Mouse (Mus musculus): ENCODE measurements at regions not wholly inside any gene's neighbourhood (a gene's known extent, or its start where the extent isn't known, plus 50 kb on each side); places are given as distances from the start of the nearest gene placed in this dataset.

DNA sequence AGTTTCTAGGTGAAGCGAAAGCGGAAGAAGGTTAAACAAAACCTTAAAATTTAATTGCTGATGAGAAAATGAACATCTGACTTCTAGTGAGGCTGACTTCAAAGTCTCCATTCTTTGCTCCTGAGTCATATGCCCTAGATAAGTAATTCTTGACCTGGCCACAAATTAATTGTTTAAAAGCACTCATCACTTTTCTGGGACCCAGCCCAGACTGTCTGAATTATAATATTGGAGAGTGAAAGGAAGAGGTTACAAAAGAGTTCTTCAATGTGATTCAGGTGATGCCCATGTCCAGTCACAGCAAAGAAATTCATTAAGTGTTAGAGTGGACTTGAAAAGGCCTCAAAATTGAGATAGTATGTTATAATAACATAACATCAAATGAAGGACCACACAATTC lies 867.3 kb downstream of the Kcna4 start:
- no peak for TF ChIP-seq CTCF (IDR thresholded peaks at IDR 0.05; ENCODE audit: low read depth)
- 94% methylated on average over 2 of the region's 2 CpGs for WGBS
- no peak for ATAC-seq

DNA sequence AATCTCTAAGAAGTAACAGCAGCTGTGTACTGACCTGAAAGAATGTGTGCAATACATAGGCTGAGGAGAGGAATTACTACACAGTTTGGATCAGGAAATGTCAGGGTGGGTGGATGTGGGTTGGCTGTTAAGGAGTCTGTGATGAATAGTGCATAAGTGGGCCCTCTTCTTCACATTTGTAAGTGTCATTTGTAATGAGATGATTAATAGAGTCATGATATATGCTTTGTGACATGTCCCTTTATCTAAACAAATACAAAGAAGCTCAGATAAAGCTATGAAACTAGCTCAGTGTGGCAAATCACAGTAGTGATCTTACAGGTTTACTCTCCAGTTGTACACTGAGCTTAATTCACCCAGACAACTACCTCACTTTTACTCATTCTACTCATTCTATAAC lies 867.9 kb downstream of the Kcna4 start:
- no peak for DNase-seq (ENCODE audit: low spot score)
- Histone ChIP-seq H3K9me3 (ENCODE audit: low read length) (no peaks in the 10 kb centered on the region), H3K4me3 (ENCODE audit: low read length) (no peak overlapping the region), H3K27ac (no peak overlapping the region), H3K9ac (replicated peaks; ENCODE audit: low read length) (no peak overlapping the region), H3K4me2 (ENCODE audit: low read depth, low read length) (no peak overlapping the region), H3K27me3 (ENCODE audit: insufficient read depth, low read length) (no peaks in the 10 kb centered on the region), H3K36me3 (ENCODE audit: insufficient read depth, low read length) (no peaks in the 10 kb centered on the region), H3K4me1 (ENCODE audit: insufficient read depth, low read length) (no peaks in the 10 kb centered on the region)
- no peak; the same call in 1 of the 2 replicates for ATAC-seq
- TF ChIP-seq CTCF (IDR thresholded peaks at IDR 0.05; ENCODE audit: low read depth), result no peak

More for the DNA sequence above, 867.3 kb downstream of the Kcna4 start:
- no peak overlapping the region for H3K4me2 ChIP-seq (ENCODE audit: low read depth, low read length)
- no peaks in the 10 kb centered on the region for H3K4me1 ChIP-seq (ENCODE audit: insufficient read depth, low read length)
- no peak for DNase-seq (ENCODE audit: low spot score)
- H3K4me3 ChIP-seq (ENCODE audit: low read length), result no peak overlapping the region
- no peaks in the 10 kb centered on the region for H3K9me3 ChIP-seq (ENCODE audit: low read length)
- H3K36me3 ChIP-seq (ENCODE audit: insufficient read depth, low read length), result no peaks in the 10 kb centered on the region
- H3K27me3 ChIP-seq (ENCODE audit: insufficient read depth, low read length), result no peaks in the 10 kb centered on the region
- H3K27ac ChIP-seq, result no peak overlapping the region
- no peak overlapping the region for H3K9ac ChIP-seq (replicated peaks; ENCODE audit: low read length)

DNA sequence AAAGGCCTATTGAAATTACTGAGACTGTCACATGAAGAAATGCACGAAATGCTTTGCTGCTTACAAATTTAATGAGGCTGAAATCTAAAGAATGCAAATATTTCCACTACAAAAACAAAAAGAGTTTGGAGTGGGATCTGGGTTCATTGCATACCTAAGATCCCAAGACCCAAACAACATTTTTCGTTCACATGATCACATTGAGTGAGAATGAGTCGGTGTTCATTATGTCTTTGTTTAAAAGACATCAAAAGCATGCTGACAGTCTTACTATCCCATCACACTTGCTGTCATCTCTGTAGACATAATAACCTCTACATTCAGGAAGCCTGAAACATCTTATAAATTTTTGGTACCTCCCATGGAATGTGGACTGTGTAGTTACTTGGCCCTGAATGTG lies 870.4 kb downstream of the Kcna4 start:
- no peak for TF ChIP-seq CTCF (IDR thresholded peaks at IDR 0.05; ENCODE audit: low read depth)
- Histone ChIP-seq H3K36me3 (ENCODE audit: insufficient read depth, low read length) (no peaks in the 10 kb centered on the region), H3K9ac (replicated peaks; ENCODE audit: low read length) (no peak overlapping the region), H3K4me3 (ENCODE audit: low read length) (no peak overlapping the region), H3K9me3 (ENCODE audit: low read length) (no peaks in the 10 kb centered on the region), H3K4me1 (ENCODE audit: insufficient read depth, low read length) (no peaks in the 10 kb centered on the region), H3K27ac (no peak overlapping the region), H3K27me3 (ENCODE audit: insufficient read depth, low read length) (no peaks in the 10 kb centered on the region), H3K4me2 (ENCODE audit: low read depth, low read length) (no peak overlapping the region)
- ATAC-seq, result no peak
- no peak for DNase-seq (ENCODE audit: low spot score)
- WGBS, result 77% methylated on average over 3 of the region's 3 CpGs

DNA sequence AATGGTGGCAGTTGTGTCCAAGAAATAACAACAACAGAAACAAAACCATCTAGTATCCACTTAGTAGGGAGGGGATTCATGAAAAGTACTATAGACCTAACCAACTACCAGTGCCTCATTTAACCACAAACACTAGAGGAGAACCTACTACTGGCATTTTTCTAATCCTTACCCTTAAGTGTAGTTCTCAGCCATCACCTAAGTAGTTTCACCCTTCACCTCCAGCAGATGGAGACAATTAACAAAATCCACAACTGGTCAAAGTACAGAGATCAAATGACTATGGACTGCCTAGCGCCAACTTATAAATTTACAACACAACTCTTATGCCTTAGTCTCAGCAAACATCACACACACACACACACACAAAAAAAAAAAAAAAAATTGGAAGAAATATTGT lies 874.6 kb downstream of the Kcna4 start:
- 86% methylated on average over 1 of the region's 1 CpGs for WGBS
- Histone ChIP-seq H3K4me2 (ENCODE audit: low read depth, low read length) (no peak overlapping the region), H3K36me3 (ENCODE audit: insufficient read depth, low read length) (no peaks in the 10 kb centered on the region), H3K27me3 (ENCODE audit: insufficient read depth, low read length) (no peaks in the 10 kb centered on the region), H3K4me1 (ENCODE audit: insufficient read depth, low read length) (no peaks in the 10 kb centered on the region), H3K9ac (replicated peaks; ENCODE audit: low read length) (no peak overlapping the region), H3K4me3 (ENCODE audit: low read length) (no peak overlapping the region), H3K9me3 (ENCODE audit: low read length) (no peaks in the 10 kb centered on the region), H3K27ac (no peak overlapping the region)
- no peak for TF ChIP-seq CTCF (IDR thresholded peaks at IDR 0.05; ENCODE audit: low read depth)
- ATAC-seq (no peak), DNase-seq (ENCODE audit: low spot score) (no peak)
